Mouse (Mus musculus): ENCODE results near the gene Gm14862. TPM values are rescaled to one million over a fixed set of nuclear protein-coding genes. Genes with fewer than 3 reads are reported as not detected.
"Not testable (repeated sequence)": the region's sequence is repeated elsewhere in the genome, so short reads cannot be mapped to it uniquely, and the experiment has no call there.

Gm14862 gene
- not detected in 2 replicates for polyA plus RNA-seq (2015; fragmentation: Nextera tagmentation; extraction: Ambion mirVana)

DNA sequence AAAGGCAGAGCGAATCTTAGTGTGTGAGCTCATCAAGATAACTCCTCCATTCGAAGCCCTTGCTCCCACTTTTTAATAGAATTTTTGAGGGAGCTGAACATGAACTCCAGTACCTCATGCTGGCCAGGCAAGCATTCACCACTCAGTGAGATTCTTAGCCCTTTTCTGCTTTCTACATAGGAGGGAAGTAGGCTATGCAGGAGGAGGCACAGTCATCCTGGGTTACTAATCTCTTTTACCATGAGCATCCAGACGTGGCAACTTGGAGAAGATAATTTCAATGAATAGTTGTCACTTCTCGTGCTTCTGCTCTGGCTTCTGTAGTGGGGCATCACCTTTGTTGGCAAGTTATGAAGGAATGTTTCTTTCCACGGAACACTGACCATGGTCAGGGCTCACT lies at the start of gene Gm14862:
TSS of gene Gm14862 (minus strand) at position 134 of the 400 bp plus-strand sequence.
- Histone ChIP-seq H3K27ac (ENCODE audit: low read depth, low read length) (no peak within 1 kb of the TSS), H3K36me3 (ENCODE audit: control insufficient read depth, insufficient read depth) (no peaks in the 10 kb centered on the region), H3K4me3 (ENCODE audit: low read depth, low read length) (no peak within 1 kb of the TSS), H3K9me3 (ENCODE audit: control insufficient read depth) (no peaks in the 10 kb centered on the region), H3K4me2 (replicated peaks; ENCODE audit: low read depth) (no peak within 1 kb of the TSS), H3K27me3 (replicated peaks; ENCODE audit: control insufficient read depth, insufficient read depth, low read length) (no peaks in the 10 kb centered on the region), H3K9ac (ENCODE audit: low read depth, low read length) (no peak within 1 kb of the TSS), H3K4me1 (replicated peaks; ENCODE audit: control insufficient read depth, insufficient read depth, low read length) (no peaks in the 10 kb centered on the region)
- no peak for TF ChIP-seq CTCF (IDR thresholded peaks at IDR 0.05; ENCODE audit: low read depth)
- no peak for ATAC-seq
- WGBS = 82% methylated on average over 5 of the region's 5 CpGs

- H3K9ac ChIP-seq (ENCODE audit: low read depth, low read length) = no peak overlapping the region
- H3K27ac ChIP-seq (ENCODE audit: low read depth, low read length) = no peak overlapping the region
- TF ChIP-seq CTCF (IDR thresholded peaks at IDR 0.05; ENCODE audit: low read depth) = no peak
- H3K4me1 ChIP-seq (replicated peaks; ENCODE audit: control insufficient read depth, insufficient read depth, low read length) = no peaks in the 10 kb centered on the region
- H3K4me3 ChIP-seq (ENCODE audit: low read depth, low read length) = no peak overlapping the region
- H3K36me3 ChIP-seq (ENCODE audit: control insufficient read depth, insufficient read depth) = no peaks in the 10 kb centered on the region
- H3K9me3 ChIP-seq (ENCODE audit: control insufficient read depth) = no peaks in the 10 kb centered on the region
- H3K27me3 ChIP-seq (replicated peaks; ENCODE audit: control insufficient read depth, insufficient read depth, low read length) = no peaks in the 10 kb centered on the region
- H3K4me2 ChIP-seq (replicated peaks; ENCODE audit: low read depth) = no peak overlapping the region
- WGBS = 54% methylated on average over 1 of the region's 1 CpGs
- no peak for ATAC-seq
Observed at GRCm38 (mm10) chrX:9303455-9303854, 46.8 kb upstream of the Gm14862 start.

- H3K9ac ChIP-seq (ENCODE audit: low read depth, low read length) = no peak overlapping the region
- H3K9me3 ChIP-seq (ENCODE audit: control insufficient read depth) = no peaks in the 10 kb centered on the region
- H3K36me3 ChIP-seq (ENCODE audit: control insufficient read depth, insufficient read depth) = no peaks in the 10 kb centered on the region
- H3K4me1 ChIP-seq (replicated peaks; ENCODE audit: control insufficient read depth, insufficient read depth, low read length) = no peaks in the 10 kb centered on the region
- no peaks in the 10 kb centered on the region for H3K27me3 ChIP-seq (replicated peaks; ENCODE audit: control insufficient read depth, insufficient read depth, low read length)
- H3K4me3 ChIP-seq (ENCODE audit: low read depth, low read length) = no peak overlapping the region
- no peak for TF ChIP-seq CTCF (IDR thresholded peaks at IDR 0.05; ENCODE audit: low read depth)
- H3K27ac ChIP-seq (ENCODE audit: low read depth, low read length) = no peak overlapping the region
- ATAC-seq = no peak
- 73% methylated on average over 5 of the region's 5 CpGs for WGBS
- H3K4me2 ChIP-seq (replicated peaks; ENCODE audit: low read depth) = no peak overlapping the region
Observed at GRCm38 (mm10) chrX:9302791-9303190, 46.1 kb upstream of the Gm14862 start.

- H3K27ac ChIP-seq (ENCODE audit: low read depth, low read length) = no peak overlapping the region
- no peaks in the 10 kb centered on the region for H3K4me1 ChIP-seq (replicated peaks; ENCODE audit: control insufficient read depth, insufficient read depth, low read length)
- H3K27me3 ChIP-seq (replicated peaks; ENCODE audit: control insufficient read depth, insufficient read depth, low read length) = no peaks in the 10 kb centered on the region
- no peak overlapping the region for H3K4me3 ChIP-seq (ENCODE audit: low read depth, low read length)
- no peaks in the 10 kb centered on the region for H3K9me3 ChIP-seq (ENCODE audit: control insufficient read depth)
- WGBS = 82% methylated on average over 5 of the region's 5 CpGs
- TF ChIP-seq CTCF (IDR thresholded peaks at IDR 0.05; ENCODE audit: low read depth) = peak; percentile 50
- 0 out of 2 replicates have a peak, but pooled peaks have one; percentile 59 for ATAC-seq
- no peak overlapping the region for H3K4me2 ChIP-seq (replicated peaks; ENCODE audit: low read depth)
- no peaks in the 10 kb centered on the region for H3K36me3 ChIP-seq (ENCODE audit: control insufficient read depth, insufficient read depth)
- no peak overlapping the region for H3K9ac ChIP-seq (ENCODE audit: low read depth, low read length)
Observed at GRCm38 (mm10) chrX:9298413-9298864, 41.7 kb upstream of the Gm14862 start.

GRCm38 (mm10) chrX:9293140-9293829 lies 36.6 kb upstream of the Gm14862 start:
- not testable (repeated sequence) for H3K9me3 ChIP-seq (ENCODE audit: control insufficient read depth); ATAC-seq; H3K36me3 ChIP-seq (ENCODE audit: control insufficient read depth, insufficient read depth); H3K9ac ChIP-seq (ENCODE audit: low read depth, low read length); H3K4me2 ChIP-seq (replicated peaks; ENCODE audit: low read depth); H3K4me1 ChIP-seq (replicated peaks; ENCODE audit: control insufficient read depth, insufficient read depth, low read length); H3K27ac ChIP-seq (ENCODE audit: low read depth, low read length); H3K4me3 ChIP-seq (ENCODE audit: low read depth, low read length); H3K27me3 ChIP-seq (replicated peaks; ENCODE audit: control insufficient read depth, insufficient read depth, low read length)
- WGBS = 88% methylated on average over 3 of the region's 4 CpGs

DNA sequence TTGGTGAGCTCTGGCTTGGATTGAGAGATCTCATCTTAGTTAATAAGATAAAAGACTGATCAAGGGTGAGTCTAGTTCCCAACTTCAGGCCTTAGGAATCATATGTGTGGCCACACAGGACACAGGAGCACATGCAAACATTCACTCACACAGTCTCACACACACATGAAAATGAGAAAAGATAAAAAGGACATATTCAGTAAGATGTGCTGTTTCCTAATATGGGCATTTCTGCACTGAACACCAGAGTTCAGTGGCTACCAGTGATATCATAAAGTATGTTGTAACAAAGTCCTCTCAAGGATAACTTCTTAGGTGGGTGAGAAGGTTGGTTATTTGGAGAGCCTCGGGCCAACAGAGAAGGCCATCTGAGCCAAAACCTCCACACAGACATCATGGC lies 26.8 kb upstream of the Gm14862 start, which contains the start of gene H2al1m:
TSS of gene H2al1m (plus strand) at position 301 of the 400 bp plus-strand sequence.
- no CpG with 5 or more reads among the region's 1 CpGs for WGBS
- not testable (repeated sequence) for H3K27me3 ChIP-seq (replicated peaks; ENCODE audit: control insufficient read depth, insufficient read depth, low read length); H3K4me3 ChIP-seq (ENCODE audit: low read depth, low read length); H3K9me3 ChIP-seq (ENCODE audit: control insufficient read depth); H3K4me1 ChIP-seq (replicated peaks; ENCODE audit: control insufficient read depth, insufficient read depth, low read length); H3K27ac ChIP-seq (ENCODE audit: low read depth, low read length); H3K36me3 ChIP-seq (ENCODE audit: control insufficient read depth, insufficient read depth); ATAC-seq; H3K4me2 ChIP-seq (replicated peaks; ENCODE audit: low read depth); H3K9ac ChIP-seq (ENCODE audit: low read depth, low read length)
